Mouse (Mus musculus) midbrain, embryonic 11.5 days (tissue): ENCODE results near the gene Sebox. TPM values are rescaled to one million over a fixed set of nuclear protein-coding genes. Genes with fewer than 3 reads are reported as not detected.

Source experiments
- ATAC-seq: fragments of 200-750 bp; cut with Nextera tagmentation; 2 replicates; pipeline ENCODE4 v1.8.0; 2017; ENCODE audit warnings: moderate TSS enrichment, moderate library complexity; ENCODE audit not compliant: low FRiP score
- DNase-seq: peaks from one replicate; pipeline ENCODE4 v3.0.0; 2015; ENCODE audit warnings: low spot score; ENCODE audit errors: missing footprints
- H3K27ac ChIP-seq: fragments of 300-500 bp; sonication (generic); 2 replicates; pipeline ENCODE4 v1.5.1; 2014; ENCODE audit warnings: low read depth, low read length
- H3K27me3 ChIP-seq: fragments of 300-500 bp; sonication (generic); 2 replicates; pipeline ENCODE4 v1.6.1; 2014; ENCODE audit warnings: mild to moderate bottlenecking, low read length, moderate library complexity, mixed read lengths; ENCODE audit not compliant: control insufficient read depth, insufficient read depth
- H3K36me3 ChIP-seq: fragments of 300-500 bp; sonication (generic); 2 replicates; pipeline ENCODE4 v1.6.1; 2014; ENCODE audit warnings: mild to moderate bottlenecking, low read length, moderate library complexity, mixed read lengths; ENCODE audit not compliant: control insufficient read depth, insufficient read depth
- H3K4me1 ChIP-seq: fragments of 300-500 bp; sonication (generic); 2 replicates; pipeline ENCODE4 v1.6.1; 2014; ENCODE audit warnings: low read length; ENCODE audit not compliant: control insufficient read depth, insufficient read depth
- H3K4me2 ChIP-seq: fragments of 300-500 bp; sonication (generic); 2 replicates; pipeline ENCODE4 v1.6.1; 2014; ENCODE audit warnings: mild to moderate bottlenecking, moderate library complexity
- H3K4me3 ChIP-seq: fragments of 300-500 bp; sonication (generic); 2 replicates; pipeline ENCODE4 v1.5.1; 2014; ENCODE audit warnings: low read depth, low read length
- H3K9ac ChIP-seq: fragments of 300-500 bp; sonication (generic); 2 replicates; pipeline ENCODE4 v1.6.1; 2014; ENCODE audit warnings: low read length
- H3K9me3 ChIP-seq: fragments of 300-500 bp; sonication (generic); 2 replicates; pipeline ENCODE4 v1.6.1; 2016; ENCODE audit warnings: low read length; ENCODE audit not compliant: control insufficient read depth
- WGBS: fragments of 180-500 bp; shearing (Covaris S2); extraction: QIAGEN DNeasy Blood & Tissue Kit; methylation state at CpG from one replicate; pipeline ENCODE4 v1.1.7; 2014; 5-methylcytosine and 5-hydroxymethylcytosine counted together
- polyA plus RNA-seq: library from polyadenylated mRNA; unstranded; fragments of >200 nt; fragmentation: Nextera tagmentation; extraction: Ambion mirVana; gene quantifications from 2 replicates; pipeline ENCODE4 v1.2.1, GENCODE M21; 2014

Gene Sebox
- polyA plus RNA-seq, 1 experiment from 2014 or later: not detected

DNA sequence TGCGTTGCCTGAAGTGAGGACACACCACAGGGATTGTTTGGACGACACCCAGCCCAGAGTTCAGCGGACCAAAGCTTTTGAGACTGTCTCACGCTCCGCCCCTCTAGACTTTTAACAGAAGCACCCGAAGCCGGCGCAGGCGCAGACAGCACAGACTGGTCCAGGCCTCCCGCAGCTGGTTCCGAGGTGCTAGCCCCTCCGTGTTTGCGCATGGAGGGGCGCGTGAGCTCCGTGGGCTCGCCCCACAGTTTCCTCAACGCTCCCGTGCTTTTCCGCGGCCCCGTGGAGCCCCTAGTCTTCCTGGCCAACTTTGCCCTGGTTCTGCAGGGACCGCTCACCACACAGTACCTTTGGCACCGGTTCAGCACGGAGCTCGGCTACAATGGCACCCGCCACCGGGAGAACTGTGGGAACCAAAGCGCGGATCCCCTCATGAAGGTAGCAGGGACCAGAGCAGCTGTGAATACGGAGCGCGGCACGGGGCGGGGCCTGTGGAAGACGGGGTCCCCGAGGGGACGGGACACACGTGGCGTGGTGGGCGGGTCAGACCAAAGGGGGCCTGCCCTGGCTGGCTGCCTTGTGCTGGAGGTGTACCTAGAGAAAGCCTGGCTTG is 37.6 kb upstream of the Sebox start, which contains the start of gene Slc46a1:
Slc46a1 (plus strand) TSS at position 130 of the 613 bp plus-strand sequence.
- H3K4me1 ChIP-seq: peaks cover 11% of the 10 kb centered on the region
- H3K4me3 ChIP-seq: peak within 1 kb of the TSS; percentile 73
- WGBS: under 1% methylated on average over 41 of the region's 41 CpGs
- peak; percentile 95 for ATAC-seq
- no peaks in the 10 kb centered on the region for H3K9me3 ChIP-seq
- H3K9ac ChIP-seq: peak within 1 kb of the TSS; percentile 91
- DNase-seq: peak; percentile 96
- no peaks in the 10 kb centered on the region for H3K27me3 ChIP-seq
- H3K27ac ChIP-seq: peak within 1 kb of the TSS; percentile 75
- H3K4me2 ChIP-seq: peak within 1 kb of the TSS; percentile 90
- no peaks in the 10 kb centered on the region for H3K36me3 ChIP-seq

DNA sequence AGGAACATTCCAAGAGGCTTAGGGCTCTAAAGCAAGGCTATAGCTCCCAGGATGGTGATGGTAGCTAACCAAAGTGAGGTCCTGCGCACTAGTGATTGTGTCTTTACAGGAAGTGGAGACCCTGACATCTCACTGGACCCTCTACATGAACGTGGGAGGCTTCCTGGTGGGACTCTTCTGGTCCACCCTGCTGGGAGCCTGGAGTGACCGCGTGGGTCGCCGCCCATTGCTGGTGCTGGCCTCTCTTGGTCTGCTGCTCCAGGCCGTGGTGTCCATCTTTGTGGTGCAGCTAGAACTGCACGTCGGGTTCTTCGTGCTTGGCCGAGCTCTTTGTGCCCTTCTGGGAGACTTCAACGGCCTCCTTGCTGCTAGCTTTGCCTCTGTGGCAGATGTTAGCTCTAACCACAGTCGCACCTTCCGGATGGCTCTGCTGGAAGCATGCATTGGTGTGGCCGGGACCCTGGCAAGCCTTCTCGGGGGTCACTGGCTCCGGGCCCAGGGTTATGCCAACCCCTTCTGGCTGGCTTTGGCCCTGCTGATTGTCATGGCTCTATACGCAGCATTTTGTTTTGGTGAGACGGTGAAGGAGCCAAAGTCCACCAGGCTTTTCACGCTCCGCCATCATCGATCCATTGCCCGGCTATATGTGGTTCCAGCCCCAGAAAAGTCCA is 36.9 kb upstream of the Sebox start:
- Histone ChIP-seq H3K36me3 (no peaks in the 10 kb centered on the region), H3K27ac (no peak overlapping the region), H3K9ac (peak overlapping the region; percentile 91), H3K4me2 (peak overlapping the region; percentile 90), H3K4me1 (peaks cover 11% of the 10 kb centered on the region), H3K4me3 (peak overlapping the region; percentile 73), H3K9me3 (no peaks in the 10 kb centered on the region), H3K27me3 (no peaks in the 10 kb centered on the region)
- peak; percentile 21; the same call in 1 of the 2 replicates for ATAC-seq
- WGBS: 56% methylated on average over 23 of the region's 23 CpGs
- peak; percentile 84 for DNase-seq

DNA sequence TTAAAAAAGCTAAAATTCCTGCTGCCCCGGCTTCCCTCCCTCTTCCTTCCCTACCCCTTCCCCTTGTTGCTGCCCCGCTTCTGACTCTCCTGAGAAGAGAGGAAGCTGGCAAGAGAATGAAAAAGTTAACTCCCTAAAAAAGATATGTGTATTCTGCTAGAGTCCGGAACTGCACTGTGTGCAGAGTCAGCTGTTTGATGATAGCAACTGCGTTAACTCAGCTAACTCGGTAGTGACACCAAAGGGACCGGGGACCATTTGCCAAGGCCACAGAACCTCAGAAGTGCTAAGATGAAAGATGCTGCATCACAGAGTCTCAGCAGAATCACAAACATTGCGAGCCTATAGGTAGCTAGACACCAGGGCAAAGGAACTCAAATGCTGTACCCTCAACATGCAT is 35.7 kb upstream of the Sebox start:
- Histone ChIP-seq H3K4me2 (no peak overlapping the region), H3K4me3 (no peak overlapping the region), H3K27ac (no peak overlapping the region), H3K9ac (no peak overlapping the region), H3K4me1 (peaks cover 11% of the 10 kb centered on the region), H3K9me3 (no peaks in the 10 kb centered on the region), H3K36me3 (no peaks in the 10 kb centered on the region), H3K27me3 (no peaks in the 10 kb centered on the region)
- DNase-seq (no peak), ATAC-seq (no peak)
- 95% methylated on average over 7 of the region's 7 CpGs for WGBS

DNA sequence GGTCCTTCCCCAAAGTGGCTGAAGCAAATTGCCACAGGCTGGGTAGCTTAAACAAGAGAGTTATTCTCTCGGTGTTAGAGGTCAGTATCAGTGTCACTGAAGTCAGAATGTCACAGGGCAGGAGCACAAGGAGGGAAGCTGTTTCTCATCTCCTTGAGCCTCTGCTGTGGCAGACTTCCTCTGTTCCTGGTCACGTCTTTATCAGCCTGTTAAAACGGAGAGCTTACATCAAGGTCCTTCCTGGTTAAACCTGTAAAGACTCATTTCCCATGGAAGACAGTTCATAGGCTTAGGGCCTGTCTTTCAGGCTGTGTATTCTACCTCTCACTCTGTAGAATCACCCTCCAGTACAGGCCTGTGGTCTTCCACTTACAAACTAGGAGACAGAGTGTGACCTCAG is 35.3 kb upstream of the Sebox start:
- 73% methylated on average over 3 of the region's 3 CpGs for WGBS
- ATAC-seq (no peak), DNase-seq (no peak)
- Histone ChIP-seq H3K4me1 (peaks cover 11% of the 10 kb centered on the region), H3K27me3 (no peaks in the 10 kb centered on the region), H3K4me3 (no peak overlapping the region), H3K4me2 (no peak overlapping the region), H3K9me3 (no peaks in the 10 kb centered on the region), H3K27ac (no peak overlapping the region), H3K9ac (no peak overlapping the region), H3K36me3 (no peaks in the 10 kb centered on the region)

DNA sequence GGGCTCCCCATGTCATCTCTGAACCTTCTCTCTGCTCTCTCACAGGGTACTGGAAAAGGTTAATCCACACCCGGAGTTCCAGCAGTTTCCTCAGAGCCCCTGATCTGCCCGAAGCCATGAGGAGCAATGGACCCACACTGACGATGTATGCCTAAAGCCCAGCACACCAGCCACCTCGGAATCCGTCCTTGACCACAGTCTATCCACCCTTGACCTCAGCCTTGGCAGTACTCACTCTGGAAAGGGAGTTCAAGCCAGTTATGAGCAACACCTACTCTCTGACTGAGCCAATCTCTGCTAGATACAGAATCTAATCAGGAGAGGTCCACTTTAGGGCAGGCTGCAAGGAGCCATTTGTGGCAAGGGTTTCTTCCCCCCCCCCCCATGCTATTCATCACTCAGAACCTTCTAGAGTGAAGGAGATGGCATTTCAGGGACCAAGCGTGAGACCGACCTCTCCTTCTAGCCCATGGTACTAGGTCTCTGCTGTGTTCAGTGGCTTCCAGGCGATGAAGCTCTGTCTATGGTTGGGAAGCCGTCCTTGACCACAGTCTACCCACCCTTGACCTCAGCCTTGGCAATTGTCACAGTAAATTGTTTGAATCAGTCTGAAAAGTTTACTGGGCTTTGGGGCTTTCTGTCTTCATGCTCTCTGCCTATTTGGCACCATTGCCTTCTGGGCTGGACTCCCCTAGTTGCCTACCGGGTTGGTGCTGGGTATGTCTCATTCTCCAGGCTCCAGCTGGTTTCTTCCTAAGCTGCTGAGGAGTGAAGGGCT is 31.7 kb upstream of the Sebox start:
- DNase-seq (no peak), ATAC-seq (no peak)
- Histone ChIP-seq H3K9ac (no peak overlapping the region), H3K36me3 (no peaks in the 10 kb centered on the region), H3K27me3 (no peaks in the 10 kb centered on the region), H3K4me2 (no peak overlapping the region), H3K4me3 (no peak overlapping the region), H3K27ac (no peak overlapping the region), H3K9me3 (no peaks in the 10 kb centered on the region), H3K4me1 (peaks cover 1% of the 10 kb centered on the region)
- WGBS: 93% methylated on average over 10 of the region's 10 CpGs

DNA sequence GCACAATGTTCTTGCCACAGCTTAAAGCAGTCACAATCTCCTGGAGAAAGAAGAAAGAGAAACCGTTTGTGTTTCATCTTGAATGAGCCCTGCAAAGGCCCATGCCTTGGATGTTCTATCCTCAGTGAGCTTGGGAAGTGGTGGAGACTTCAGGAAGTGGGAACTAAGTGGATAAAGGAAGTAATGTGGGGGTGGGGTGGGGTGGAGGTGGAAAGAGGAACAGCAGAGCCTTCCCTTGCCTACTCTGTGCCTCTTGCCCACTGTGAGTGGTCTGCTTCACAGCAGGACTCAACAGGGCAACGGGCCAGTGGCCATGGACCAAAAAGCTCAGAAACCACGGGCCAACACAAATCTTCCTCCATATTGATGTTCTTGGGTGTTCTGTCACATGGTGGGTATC is 28.0 kb upstream of the Sebox start:
- no peaks in the 10 kb centered on the region for H3K9me3 ChIP-seq
- H3K4me1 ChIP-seq: no peaks in the 10 kb centered on the region
- no peak overlapping the region for H3K9ac ChIP-seq
- H3K4me3 ChIP-seq: no peak overlapping the region
- DNase-seq: no peak
- no peaks in the 10 kb centered on the region for H3K27me3 ChIP-seq
- WGBS: 96% methylated on average over 3 of the region's 3 CpGs
- H3K27ac ChIP-seq: no peak overlapping the region
- no peak for ATAC-seq
- H3K4me2 ChIP-seq: no peak overlapping the region
- no peaks in the 10 kb centered on the region for H3K36me3 ChIP-seq

DNA sequence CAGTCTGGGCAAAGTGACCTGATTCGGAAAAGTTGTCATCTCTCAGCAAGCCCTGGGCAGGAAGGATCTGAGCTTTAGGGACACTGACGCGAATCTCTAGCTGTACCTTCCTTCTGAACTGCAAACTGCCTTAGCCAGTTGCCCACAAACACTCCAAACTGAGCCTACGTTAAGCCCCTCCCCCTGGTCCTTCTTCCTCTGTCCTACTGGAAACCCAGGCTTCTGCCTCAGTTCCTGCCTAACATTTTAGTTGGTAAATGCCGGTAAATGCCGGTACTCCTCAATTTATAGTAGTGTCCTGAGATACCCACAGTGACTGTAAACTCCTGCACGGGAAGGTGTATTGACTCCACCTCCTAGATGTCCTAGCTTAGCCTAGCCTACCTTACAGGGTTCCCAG is 19.6 kb upstream of the Sebox start:
- 75% methylated on average over 7 of the region's 7 CpGs for WGBS
- H3K36me3 ChIP-seq: no peaks in the 10 kb centered on the region; the same call in 1 of the 2 replicates

DNA sequence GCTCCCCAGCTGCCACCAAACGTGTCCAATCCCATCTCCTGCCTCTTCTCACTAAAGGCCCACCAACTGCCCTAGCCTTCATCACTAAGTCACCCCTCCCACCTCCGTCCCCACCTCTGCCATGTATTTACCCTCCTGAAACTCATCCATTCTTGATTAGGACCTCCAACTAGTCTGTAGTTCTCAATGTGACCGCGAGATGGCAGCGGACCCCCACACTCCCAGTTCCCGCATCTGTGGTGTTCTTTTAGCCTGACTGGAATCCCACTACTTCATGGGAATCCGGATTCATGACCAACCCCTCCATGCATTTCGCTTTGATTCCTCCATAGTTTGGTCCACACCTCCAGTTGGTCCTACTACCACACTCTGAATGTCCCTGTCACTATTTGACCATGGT is 15.1 kb upstream of the Sebox start:
- 5% methylated on average over 8 of the region's 8 CpGs for WGBS
- Histone ChIP-seq H3K9ac (no peak overlapping the region), H3K9me3 (no peaks in the 10 kb centered on the region), H3K27ac (no peak overlapping the region), H3K36me3 (no peaks in the 10 kb centered on the region; the same call in 1 of the 2 replicates), H3K27me3 (peaks cover 36% of the 10 kb centered on the region), H3K4me2 (no peak overlapping the region), H3K4me3 (no peak overlapping the region), H3K4me1 (peaks cover 9% of the 10 kb centered on the region)
- DNase-seq: peak; percentile 99
- no peak for ATAC-seq

More for the DNA sequence above, 19.6 kb upstream of the Sebox start:
- ATAC-seq: no peak
- Histone ChIP-seq H3K4me2 (no peak overlapping the region), H3K4me3 (no peak overlapping the region), H3K27ac (no peak overlapping the region), H3K9ac (no peak overlapping the region), H3K9me3 (no peaks in the 10 kb centered on the region), H3K4me1 (no peaks in the 10 kb centered on the region; the same call in 1 of the 2 replicates), H3K27me3 (peaks cover 15% of the 10 kb centered on the region)
- DNase-seq: no peak
